Mouse (Mus musculus): ENCODE results near the gene Rbfox1.

Gene Rbfox1

GRCm38 (mm10) chr16:6829892-6830524 is 944.9 kb downstream of the Rbfox1 start:
- DNase-seq (ENCODE audit: low read depth) = no peak

DNA sequence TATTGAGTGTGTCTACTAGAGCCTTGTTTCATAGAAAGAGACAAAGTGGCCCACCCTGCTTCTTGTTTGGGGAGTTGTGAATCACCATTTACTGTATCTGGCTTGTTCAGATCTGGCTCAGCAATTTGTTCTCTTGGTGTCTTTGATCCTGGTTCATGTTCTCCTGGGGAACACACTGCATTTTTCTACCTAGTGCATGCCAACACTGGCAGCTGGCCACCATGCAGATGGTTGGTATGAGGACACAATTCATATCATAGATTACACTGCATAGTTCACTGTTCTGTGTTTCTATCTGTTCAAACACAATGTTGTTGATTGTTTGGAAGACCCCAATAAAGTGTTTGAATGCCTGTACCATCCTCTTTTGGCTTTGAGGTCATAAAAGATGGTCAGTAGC is 948.3 kb downstream of the Rbfox1 start:
- DNase-seq (ENCODE audit: low read depth) = no peak

- DNase-seq (ENCODE audit: low read depth) = no peak
Measured at GRCm38 (mm10) chr16:6835051-6835450, 949.9 kb downstream of the Rbfox1 start.

GRCm38 (mm10) chr16:6839299-6839995 is 954.3 kb downstream of the Rbfox1 start:
- no peak for DNase-seq (ENCODE audit: low read depth)

GRCm38 (mm10) chr16:6840007-6840406 is 954.9 kb downstream of the Rbfox1 start:
- no peak for DNase-seq (ENCODE audit: low read depth)

- no peak for DNase-seq (ENCODE audit: low read depth)
Measured at GRCm38 (mm10) chr16:6840461-6840860, 955.3 kb downstream of the Rbfox1 start.

GRCm38 (mm10) chr16:6842066-6842785 is 957.1 kb downstream of the Rbfox1 start:
- DNase-seq (ENCODE audit: low read depth) = no peak

DNA sequence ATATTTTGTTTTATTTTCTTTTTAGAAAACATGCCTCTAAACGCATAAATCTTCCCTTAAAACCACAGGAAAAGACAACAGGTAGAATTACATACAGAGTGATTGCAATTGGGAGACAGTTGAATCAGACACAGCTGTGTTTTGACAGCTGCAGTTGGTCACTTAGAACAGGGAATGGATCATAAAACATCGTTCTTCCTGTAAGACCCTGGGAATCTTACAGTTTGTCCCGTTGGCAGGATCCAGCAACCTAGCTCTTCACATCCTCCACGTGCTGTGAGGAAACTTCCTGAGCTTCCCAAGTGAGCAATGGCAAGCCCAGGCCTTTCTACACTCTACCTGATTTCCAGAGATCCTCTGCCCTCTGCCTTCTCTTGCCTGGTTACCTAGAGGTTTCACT is 959.5 kb downstream of the Rbfox1 start:
- no peak for DNase-seq (ENCODE audit: low read depth)

DNA sequence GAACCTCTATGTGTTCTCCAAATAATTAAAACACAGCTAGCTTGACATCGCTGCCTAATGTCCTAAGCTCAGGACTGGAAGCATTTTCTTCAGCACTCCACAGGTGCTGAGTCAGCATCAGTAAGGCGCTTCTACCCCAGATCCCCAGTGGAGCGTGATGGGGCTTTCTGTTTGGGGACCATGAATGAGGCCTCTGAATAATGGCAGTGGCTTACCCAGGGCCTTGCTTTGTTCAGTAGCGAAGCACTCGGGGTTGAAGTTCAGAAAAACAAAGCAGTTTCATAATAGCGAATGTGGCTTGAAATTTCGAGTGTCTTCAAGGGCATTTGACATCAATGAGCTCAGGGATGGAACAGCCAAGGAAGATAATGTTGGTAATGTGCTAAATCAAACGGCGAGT is 966.2 kb downstream of the Rbfox1 start:
- no peak for DNase-seq (ENCODE audit: low read depth)

DNA sequence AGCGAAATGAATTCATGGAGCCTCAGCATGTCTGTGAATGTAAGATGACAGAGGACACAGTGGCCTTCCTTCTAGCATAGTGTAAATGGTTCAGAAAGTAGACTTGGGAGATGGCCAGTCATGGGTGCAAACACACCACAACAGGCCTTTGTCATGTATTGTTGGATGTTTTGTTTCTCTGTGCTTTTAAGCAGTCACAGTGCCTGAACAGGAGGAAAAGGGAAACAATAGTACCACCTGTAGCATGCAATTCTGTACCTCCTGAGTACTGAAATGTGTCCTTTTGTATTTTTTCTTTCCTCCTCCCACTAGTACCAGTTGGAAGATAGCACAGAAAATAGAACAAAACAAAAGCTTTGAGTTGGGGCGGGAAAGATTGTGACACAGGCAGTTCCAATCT is 968.6 kb downstream of the Rbfox1 start:
- DNase-seq (ENCODE audit: low read depth) = no peak

DNA sequence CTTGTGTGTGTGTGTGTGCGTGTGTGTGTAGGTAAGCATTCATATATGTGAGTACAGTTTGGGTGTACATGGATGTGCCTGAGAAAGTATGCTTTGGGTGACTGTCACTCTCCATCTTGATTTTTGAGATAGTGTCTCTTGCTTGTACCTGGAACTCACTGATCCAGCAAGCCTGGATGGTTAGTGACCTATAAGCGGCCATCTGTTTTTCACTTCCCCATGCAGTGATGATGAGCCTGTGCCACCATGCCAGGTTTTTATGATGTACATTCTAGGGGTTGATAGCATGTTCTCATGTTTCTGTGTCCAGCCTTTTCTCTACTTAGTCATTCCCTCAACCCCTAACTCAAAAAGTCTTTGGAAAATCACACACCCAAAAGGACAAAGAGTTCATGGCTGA is 976.5 kb downstream of the Rbfox1 start:
- no peak for DNase-seq (ENCODE audit: low read depth)

DNA sequence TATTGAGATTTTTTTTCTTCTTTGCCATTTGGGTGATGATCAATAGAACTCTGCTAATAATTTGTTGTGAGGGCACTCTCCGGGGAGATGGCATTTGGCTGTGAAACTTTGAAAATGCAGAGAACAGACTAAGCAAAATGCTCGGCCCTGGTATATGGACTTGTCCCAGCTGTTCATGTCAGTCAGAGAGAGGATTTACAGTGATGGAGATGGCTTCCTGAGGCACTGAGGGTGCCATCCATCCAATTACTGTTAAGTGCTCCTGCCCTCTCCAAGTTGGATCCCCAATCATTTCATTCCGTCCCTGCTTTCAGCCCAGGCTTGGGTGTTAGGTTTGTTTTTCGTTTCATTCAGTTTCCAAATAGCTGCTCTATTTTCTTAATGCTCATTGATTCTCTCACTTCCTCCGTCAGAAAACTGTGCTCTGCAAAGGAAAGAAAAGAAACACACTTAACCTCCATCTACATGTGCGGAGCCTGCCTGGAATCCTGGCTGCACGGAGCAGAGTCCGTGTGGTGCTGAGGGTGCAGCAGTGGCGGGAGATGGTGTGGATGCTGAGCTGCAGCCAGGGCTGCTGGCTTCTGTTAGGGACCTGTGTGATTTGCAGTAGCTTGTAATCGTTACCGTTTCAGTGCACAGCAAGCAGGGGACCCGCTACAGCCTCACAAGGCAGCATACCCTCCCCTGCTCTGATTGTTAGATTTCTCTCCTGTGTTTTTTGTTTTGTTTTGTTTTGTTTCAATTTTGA is 997.7 kb downstream of the Rbfox1 start:
- no peak for DNase-seq (ENCODE audit: low read depth)

GRCm38 (mm10) chr16:6883798-6884197 is 998.6 kb downstream of the Rbfox1 start:
- no peak for DNase-seq (ENCODE audit: low read depth)

DNA sequence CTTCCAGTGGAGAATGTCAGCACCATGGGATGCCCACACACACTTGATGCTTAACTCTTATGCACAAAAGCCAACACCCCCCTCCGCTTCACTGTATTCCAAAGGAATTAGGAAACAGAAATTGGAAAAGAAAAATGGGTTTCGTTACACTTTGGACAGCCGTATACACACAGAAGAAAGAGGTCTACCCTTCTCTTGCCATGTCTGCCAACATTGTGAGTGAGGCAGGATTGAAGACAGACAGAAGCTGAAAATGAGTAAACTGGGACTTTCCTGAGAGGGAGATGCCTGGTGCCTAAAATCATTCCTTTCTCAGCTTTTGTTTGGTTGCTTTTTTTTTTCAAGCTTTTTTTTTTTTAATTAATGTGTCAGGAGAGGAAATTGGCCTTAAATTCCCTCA is 1000.5 kb downstream of the Rbfox1 start:
- no peak for DNase-seq (ENCODE audit: low read depth)

DNA sequence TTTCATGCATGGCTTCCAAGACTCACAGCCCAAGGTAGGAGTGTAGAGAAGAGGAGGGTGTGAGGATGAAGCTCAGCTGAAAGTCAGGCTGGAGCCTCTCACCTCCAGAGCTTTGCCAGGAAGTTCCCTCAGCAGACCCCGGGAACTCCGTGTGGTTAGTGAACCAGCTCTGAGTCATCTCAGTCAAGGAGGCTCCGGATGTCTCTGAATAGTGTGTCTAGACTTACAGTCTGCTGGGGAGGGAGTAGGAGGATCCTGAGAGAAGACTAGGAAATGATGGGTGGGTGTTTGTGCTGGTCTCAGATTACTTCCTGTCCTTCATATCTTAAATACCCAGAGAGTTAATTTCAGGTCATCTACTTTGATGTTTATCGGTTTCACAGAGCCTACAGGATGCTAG is 1004.1 kb downstream of the Rbfox1 start:
- DNase-seq (ENCODE audit: low read depth) = no peak

DNA sequence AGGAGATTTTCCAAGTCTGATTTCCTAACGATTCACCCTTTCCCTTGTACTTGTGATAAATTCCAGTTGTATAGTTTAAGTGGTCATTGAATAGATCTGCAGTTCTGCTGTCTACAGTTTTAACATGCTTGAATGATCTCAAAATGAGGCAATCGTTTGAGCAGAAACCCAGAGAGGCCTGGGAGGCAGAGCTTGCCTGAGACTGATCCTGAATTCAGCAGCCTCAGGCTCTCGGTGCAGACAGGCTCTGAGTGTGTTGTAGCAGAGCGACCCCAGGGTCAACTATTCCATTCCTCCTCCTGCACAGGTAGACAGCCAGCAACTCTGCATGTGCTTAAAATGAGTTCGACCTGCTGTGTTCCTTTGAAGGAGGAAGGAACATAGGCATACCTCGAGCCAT is 1012.6 kb downstream of the Rbfox1 start:
- no peak for DNase-seq (ENCODE audit: low read depth)

- DNase-seq (ENCODE audit: low read depth) = no peak
Measured at GRCm38 (mm10) chr16:6900006-6900405, 1014.9 kb downstream of the Rbfox1 start.

DNA sequence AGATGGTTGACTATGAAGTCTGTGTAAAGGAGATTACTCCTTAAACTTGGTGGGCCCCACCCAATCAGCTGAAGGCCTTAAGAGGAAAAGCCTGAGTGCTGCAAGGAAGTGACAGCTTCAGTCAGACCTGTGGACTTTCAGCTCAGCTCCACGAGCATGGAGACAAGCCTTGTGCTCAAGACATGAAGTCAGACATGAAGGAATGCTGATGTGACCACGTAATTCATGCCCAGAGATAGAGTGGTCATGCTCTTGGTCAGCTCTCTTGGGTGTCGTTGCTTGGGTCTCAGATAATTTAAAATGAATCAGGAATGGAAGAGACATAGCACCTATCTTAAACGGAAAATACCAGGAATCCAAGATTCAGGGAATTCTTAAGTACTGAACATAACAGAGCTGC is 1019.8 kb downstream of the Rbfox1 start:
- no peak for DNase-seq (ENCODE audit: low read depth)

- no peak for DNase-seq (ENCODE audit: low read depth)
Measured at GRCm38 (mm10) chr16:6906001-6906400, 1020.8 kb downstream of the Rbfox1 start.

GRCm38 (mm10) chr16:6907550-6907949 is 1022.4 kb downstream of the Rbfox1 start:
- DNase-seq (ENCODE audit: low read depth) = no peak

GRCm38 (mm10) chr16:6914531-6914930 is 1029.4 kb downstream of the Rbfox1 start:
- no peak for DNase-seq (ENCODE audit: low read depth)

DNA sequence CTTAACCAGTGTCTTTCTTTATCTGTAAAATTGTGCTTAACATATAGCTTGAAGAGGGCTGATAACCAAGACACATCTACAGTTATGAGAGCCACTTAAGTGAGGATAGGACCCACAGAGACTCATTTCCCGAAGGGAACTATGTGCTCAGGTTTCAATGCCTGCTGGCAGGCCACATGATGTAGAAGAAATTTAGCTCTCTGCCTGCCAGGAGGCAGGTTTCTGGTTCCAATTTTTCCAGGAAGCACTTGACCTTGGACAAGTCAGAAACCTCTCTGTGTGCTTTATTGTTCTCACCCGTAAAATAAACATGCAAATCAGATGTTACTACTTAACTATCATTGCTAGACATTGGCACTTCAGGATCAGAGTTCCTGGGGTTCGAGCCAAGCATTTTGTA is 1033.5 kb downstream of the Rbfox1 start:
- no peak for DNase-seq (ENCODE audit: low read depth)

GRCm38 (mm10) chr16:6919681-6920080 is 1034.5 kb downstream of the Rbfox1 start:
- DNase-seq (ENCODE audit: low read depth) = no peak

All from c-Kit-positive CD71-positive TER-119-negative erythroid progenitor cells, embryonic 14.5 days (primary cell).